Mouse (Mus musculus) liver, adult 2 months (tissue): ENCODE measurements around the gene Dnmbp.

Source experiments
- CTCF ChIP-seq: fragments of 200-500 bp; IDR thresholded peaks from 2 replicates; pipeline ENCODE4 v1.5.1; 2011; ENCODE audit warnings: low read depth, low read length, control low read depth
- POLR2A ChIP-seq: fragments of 200-500 bp; IDR thresholded peaks from 2 replicates; pipeline ENCODE4 v1.6.1; 2011; ENCODE audit warnings: low read length, control low read depth; ENCODE audit not compliant: insufficient read depth; ENCODE audit errors: extremely low read depth

DNA sequence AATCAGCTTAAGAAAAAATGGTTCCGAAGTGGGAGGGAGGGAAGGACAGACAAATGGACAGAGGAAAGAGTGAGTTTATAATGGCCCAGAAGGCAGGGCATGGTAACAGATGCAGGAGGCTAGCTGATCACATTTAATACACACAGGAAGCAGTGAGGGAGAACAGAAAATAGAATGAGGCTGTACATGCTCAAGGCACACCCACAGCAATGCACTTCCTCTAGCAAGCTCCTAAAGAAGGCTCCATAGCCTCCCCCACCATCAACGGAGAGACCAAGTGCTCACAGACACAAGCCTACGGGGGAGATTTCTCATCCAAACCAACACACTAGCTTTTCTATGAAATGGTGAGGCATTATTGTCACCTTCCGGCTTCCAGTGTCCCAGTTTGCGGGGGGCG is 34.2 kb upstream of the Dnmbp start:
- TF ChIP-seq CTCF, result no peak
- no peak for TF ChIP-seq POLR2A
